Mouse (Mus musculus) MEL (cell line): Measurements from ENCODE around the gene Man2a1. TPM values are rescaled to one million over a fixed set of nuclear protein-coding genes. Genes with fewer than 3 reads are reported as not detected.

Source experiments
- DNase-seq: peaks from one replicate; pipeline ENCODE4 v3.0.0; 2011; ENCODE audit warnings: low read depth, low spot score
- H3K27ac ChIP-seq: 2 replicates; pipeline ENCODE4 v1.5.1; 2012; ENCODE audit warnings: low read depth, mild to moderate bottlenecking, control low read depth, low read length, moderate library complexity; ENCODE audit not compliant: control insufficient read depth
- H3K27me3 ChIP-seq, 2 experiments: fragments of 150-350 bp in 1 of 2; sonication (generic) in 1 of 2; 2 replicates each; pipeline ENCODE4 v1.6.1; 2012; ENCODE audit warnings: low read length in 2 of 2, mild to moderate bottlenecking in 2 of 2, improper control_type of control experiment in 1 of 2, moderate library complexity in 1 of 2; ENCODE audit not compliant: insufficient read depth in 2 of 2, control insufficient read depth in 1 of 2
- H3K36me3 ChIP-seq, 2 experiments: 2 replicates each; pipeline ENCODE4 v1.6.1; 2012 to 2014; ENCODE audit warnings: low read length in 2 of 2, improper control_type of control experiment in 1 of 2, inconsistent platforms in 1 of 2, mild to moderate bottlenecking in 1 of 2; ENCODE audit not compliant: insufficient read depth in 2 of 2, control insufficient read depth in 1 of 2
- H3K4me1 ChIP-seq, 2 experiments: fragments of 150-350 bp in 1 of 2; sonication (generic) in 1 of 2; 2 replicates each; pipeline ENCODE4 v1.6.1; 2012; ENCODE audit warnings: low read length in 2 of 2, improper control_type of control experiment in 1 of 2, mild to moderate bottlenecking in 1 of 2; ENCODE audit not compliant: insufficient read depth in 2 of 2, control insufficient read depth in 1 of 2
- H3K4me3 ChIP-seq, 2 experiments: fragments of 150-350 bp in 1 of 2; sonication (generic) in 1 of 2; 2 replicates each; pipeline ENCODE4 v1.5.1; 2012; ENCODE audit warnings: low read depth in 2 of 2, low read length in 2 of 2, mild to moderate bottlenecking in 2 of 2, moderate library complexity in 2 of 2, control low read depth in 1 of 2, improper control_type of control experiment in 1 of 2; ENCODE audit not compliant: control insufficient read depth in 1 of 2, insufficient read depth in 1 of 2
- H3K79me2 ChIP-seq: 2 replicates; pipeline ENCODE4 v1.6.1; 2012; ENCODE audit warnings: mild to moderate bottlenecking, low read length, moderate library complexity; ENCODE audit not compliant: control insufficient read depth, poor library complexity, insufficient read depth
- H3K9ac ChIP-seq: 2 replicates; pipeline ENCODE4 v1.6.1; 2012; ENCODE audit warnings: low read depth, mild to moderate bottlenecking, control low read depth, low read length, moderate library complexity; ENCODE audit not compliant: control insufficient read depth, poor library complexity, severe bottlenecking
- H3K9me3 ChIP-seq: fragments of 150-350 bp; sonication (generic); replicated peaks from 2 replicates; pipeline ENCODE4 v1.6.1; 2012; ENCODE audit warnings: mild to moderate bottlenecking, low read length, improper control_type of control experiment, moderate library complexity; ENCODE audit not compliant: insufficient read depth
- BHLHE40 ChIP-seq: IDR thresholded peaks from 2 replicates; pipeline ENCODE4 v1.6.1; 2012; ENCODE audit warnings: low read depth, mild to moderate bottlenecking, inconsistent platforms, low read length, improper control_type of control experiment, borderline replicate concordance
- CHD1 ChIP-seq: IDR thresholded peaks from 2 replicates; pipeline ENCODE4 v1.6.1; 2012; ENCODE audit warnings: low read depth, mild to moderate bottlenecking, inconsistent platforms, low read length, improper control_type of control experiment
- CHD2 ChIP-seq: IDR thresholded peaks from 2 replicates; pipeline ENCODE4 v1.6.1; 2011; ENCODE audit warnings: low read length, improper control_type of control experiment
- E2F4 ChIP-seq: IDR thresholded peaks from 2 replicates; pipeline ENCODE4 v1.6.1; 2011; ENCODE audit warnings: low read depth, low read length, improper control_type of control experiment, borderline replicate concordance
- ELF1 ChIP-seq: IDR thresholded peaks from 2 replicates; pipeline ENCODE4 v1.6.1; 2014; ENCODE audit warnings: low read depth, mild to moderate bottlenecking, inconsistent platforms, low read length, improper control_type of control experiment, moderate library complexity
- EP300 ChIP-seq, 2 experiments: IDR thresholded peaks; 2 replicates each; pipeline ENCODE4 v1.6.1; 2011; ENCODE audit warnings: improper control_type of control experiment in 2 of 2, low read length in 2 of 2, low read depth in 1 of 2, mild to moderate bottlenecking in 1 of 2
- ETS1 ChIP-seq: IDR thresholded peaks from 2 replicates; pipeline ENCODE4 v1.6.1; 2012; ENCODE audit warnings: low read depth, mild to moderate bottlenecking, inconsistent platforms, low read length, improper control_type of control experiment, moderate library complexity
- GATA1 ChIP-seq: IDR thresholded peaks from 2 replicates; pipeline ENCODE4 v1.6.1; 2011; ENCODE audit warnings: low read depth, low read length, improper control_type of control experiment
- JUND ChIP-seq: IDR thresholded peaks from 2 replicates; pipeline ENCODE4 v1.6.1; 2011; ENCODE audit warnings: low read depth, mild to moderate bottlenecking, improper control_type of control experiment, low read length
- MAZ ChIP-seq: IDR thresholded peaks from 2 replicates; pipeline ENCODE4 v1.6.1; 2012; ENCODE audit warnings: low read depth, mild to moderate bottlenecking, inconsistent platforms, low read length, improper control_type of control experiment
- MEF2A ChIP-seq: IDR thresholded peaks from 2 replicates; pipeline ENCODE4 v1.6.1; 2014; ENCODE audit warnings: low read depth, mild to moderate bottlenecking, inconsistent platforms, low read length, improper control_type of control experiment; ENCODE audit not compliant: poor library complexity, insufficient replicate concordance, severe bottlenecking; ENCODE audit errors: extremely low read depth
- MXI1 ChIP-seq: IDR thresholded peaks from 2 replicates; pipeline ENCODE4 v1.6.1; 2011; ENCODE audit warnings: mild to moderate bottlenecking, low read depth, low read length, improper control_type of control experiment
- MYB ChIP-seq: IDR thresholded peaks from 2 replicates; pipeline ENCODE4 v1.6.1; 2011; ENCODE audit warnings: mild to moderate bottlenecking, low read depth, low read length, improper control_type of control experiment
- MYC ChIP-seq: IDR thresholded peaks from 2 replicates; pipeline ENCODE4 v1.6.1; 2011; ENCODE audit warnings: low read depth, mild to moderate bottlenecking, low read length, improper control_type of control experiment, moderate library complexity
- POLR2AphosphoS2 ChIP-seq: IDR thresholded peaks from 2 replicates; pipeline ENCODE4 v1.6.1; 2011; ENCODE audit warnings: low read length, improper control_type of control experiment
- POLR2AphosphoS5 ChIP-seq: IDR thresholded peaks from 2 replicates; pipeline ENCODE4 v1.6.1; 2012; ENCODE audit warnings: low read depth, borderline replicate concordance, mild to moderate bottlenecking, inconsistent platforms, low read length, moderate library complexity, mixed read lengths
- SIN3A ChIP-seq: IDR thresholded peaks from 2 replicates; pipeline ENCODE4 v1.6.1; 2012; ENCODE audit warnings: low read length, improper control_type of control experiment, inconsistent platforms
- SMC3 ChIP-seq: IDR thresholded peaks from 2 replicates; pipeline ENCODE4 v1.6.1; 2011; ENCODE audit warnings: low read depth, low read length, improper control_type of control experiment
- TAL1 ChIP-seq: IDR thresholded peaks from 2 replicates; pipeline ENCODE4 v1.6.1; 2012; ENCODE audit warnings: mild to moderate bottlenecking, inconsistent platforms, low read length, moderate library complexity, mixed read lengths
- TCF12 ChIP-seq: IDR thresholded peaks from 2 replicates; pipeline ENCODE4 v1.6.1; 2014; ENCODE audit warnings: low read depth, mild to moderate bottlenecking, inconsistent platforms, low read length, improper control_type of control experiment, moderate library complexity
- UBTF ChIP-seq: IDR thresholded peaks from 2 replicates; pipeline ENCODE4 v1.6.1; 2012; ENCODE audit warnings: low read depth, mild to moderate bottlenecking, inconsistent platforms, low read length, improper control_type of control experiment, moderate library complexity, borderline replicate concordance; ENCODE audit not compliant: insufficient read depth
- USF1 ChIP-seq: IDR thresholded peaks from 2 replicates; pipeline ENCODE4 v1.6.1; 2014; ENCODE audit warnings: low read depth, mild to moderate bottlenecking, inconsistent platforms, low read length, improper control_type of control experiment, moderate library complexity
- USF2 ChIP-seq, 2 experiments: IDR thresholded peaks; 2 replicates each; pipeline ENCODE4 v1.6.1; 2011 to 2012; ENCODE audit warnings: improper control_type of control experiment in 2 of 2, low read length in 2 of 2, borderline replicate concordance in 1 of 2, inconsistent platforms in 1 of 2, low read depth in 1 of 2, mild to moderate bottlenecking in 1 of 2; ENCODE audit not compliant: insufficient read depth in 1 of 2
- ZMIZ1 ChIP-seq: IDR thresholded peaks from 2 replicates; pipeline ENCODE4 v1.6.1; 2012; ENCODE audit warnings: low read depth, mild to moderate bottlenecking, inconsistent platforms, low read length, improper control_type of control experiment, moderate library complexity
- polyA plus RNA-seq, 2 experiments: library from polyadenylated mRNA; stranded (reverse) in 1 of 2; unstranded in 1 of 2; fragments of >175 nt in 1 of 2; fragments of >200 nt in 1 of 2; gene quantifications; 2 replicates each; pipeline versions ENCODE4 v1.2.1 to v1.2.4; 2012; ENCODE audit warnings: low replicate concordance in 2 of 2, low read depth in 1 of 2; ENCODE audit not compliant: insufficient read length in 2 of 2, insufficient read depth in 1 of 2, missing spikeins in 1 of 2
- total RNA-seq: library from RNA; depleted of rRNA; stranded (reverse); fragments of 300-350 nt; gene quantifications from 2 replicates; pipeline ENCODE4 v1.2.3, GENCODE M21; 2012

The Man2a1 gene
- total and polyA plus RNA-seq, 3 experiments, result 8.7 to 27.5 (median 9.1) TPM

- TF ChIP-seq MEF2A (no peak), ELF1 (no peak), GATA1 (no peak), CHD1 (no peak), UBTF (no peak), USF2 (IDR thresholded peaks at IDR 0.05; ENCODE audit: borderline replicate concordance in 1 of 2, insufficient read depth in 1 of 2, low read depth in 1 of 2, low read length in 2 of 2) (no peak), POLR2AphosphoS5 (no peak), MYC (no peak), MAZ (no peak)
- H3K27me3 ChIP-seq, result no peaks in the 10 kb centered on the region
- no peak overlapping the region for H3K27ac ChIP-seq
- no peak for DNase-seq
- no peaks in the 10 kb centered on the region for H3K9me3 ChIP-seq
- H3K9ac ChIP-seq, result no peak overlapping the region
- no peaks in the 10 kb centered on the region for H3K79me2 ChIP-seq
- H3K4me3 ChIP-seq, result no peak overlapping the region
- peaks cover 3 to 6% of the 10 kb centered on the region in 2 experiments; a peak in 2 of 4 replicates for H3K4me1 ChIP-seq
- peaks cover 1 to 13% of the 10 kb centered on the region in 2 experiments; a peak in 3 of 4 replicates for H3K36me3 ChIP-seq
Measured at GRCm38 (mm10) chr17:64725214-64725613, 124.7 kb downstream of the Man2a1 start.

GRCm38 (mm10) chr17:64726032-64726431 is 125.5 kb downstream of the Man2a1 start:
- peaks cover 0 to 6% of the 10 kb centered on the region in 2 experiments; a peak in 1 of 4 replicates for H3K4me1 ChIP-seq
- no peak for DNase-seq
- no peak overlapping the region for H3K4me3 ChIP-seq
- no peaks in the 10 kb centered on the region for H3K27me3 ChIP-seq
- TF ChIP-seq TAL1 (no peak), CHD2 (no peak), SMC3 (no peak), USF2 (IDR thresholded peaks at IDR 0.05; ENCODE audit: borderline replicate concordance in 1 of 2, insufficient read depth in 1 of 2, low read depth in 1 of 2, low read length in 2 of 2) (no peak), MXI1 (no peak), E2F4 (no peak), POLR2AphosphoS2 (no peak), BHLHE40 (no peak), TCF12 (no peak), ETS1 (no peak), ZMIZ1 (no peak), MYB (no peak), EP300 (IDR thresholded peaks at IDR 0.05; ENCODE audit: low read depth in 1 of 2, low read length in 2 of 2) (no peak), USF1 (no peak), MEF2A (no peak), SIN3A (no peak), UBTF (no peak), JUND (no peak), POLR2AphosphoS5 (no peak)
- no peak overlapping the region for H3K9ac ChIP-seq
- H3K9me3 ChIP-seq, result no peaks in the 10 kb centered on the region
- H3K79me2 ChIP-seq, result no peaks in the 10 kb centered on the region
- H3K36me3 ChIP-seq, result peaks cover 1 to 7% of the 10 kb centered on the region in 2 experiments; a peak in 3 of 4 replicates
- no peak overlapping the region for H3K27ac ChIP-seq
